Mouse (Mus musculus) myocyte (in vitro differentiated cells): Measurements from ENCODE around the gene Ttc9b. TPM values are rescaled to one million over a fixed set of nuclear protein-coding genes. Genes with fewer than 3 reads are reported as not detected.
"Not testable (repeated sequence)": the region's sequence is repeated elsewhere in the genome, so short reads cannot be mapped to it uniquely, and the experiment has no call there.

Experiments used
- H3K27me3 ChIP-seq: one replicate; pipeline ENCODE4 v1.6.1; 2011; ENCODE audit not compliant: control insufficient read depth, insufficient read depth, insufficient read length
- H3K36me3 ChIP-seq: one replicate; pipeline ENCODE4 v1.6.1; 2011; ENCODE audit not compliant: control insufficient read depth, insufficient read depth
- H3K4me2 ChIP-seq: one replicate; pipeline ENCODE4 v1.6.1; 2011; ENCODE audit warnings: low read depth, control low read depth
- H3K4me3 ChIP-seq: one replicate; pipeline ENCODE4 v1.5.1; 2011; ENCODE audit warnings: mild to moderate bottlenecking, control low read depth, moderate library complexity
- H3K79me2 ChIP-seq: one replicate; pipeline ENCODE4 v1.6.1; 2011; ENCODE audit not compliant: control insufficient read depth, insufficient read depth
- H3ac ChIP-seq: one replicate; pipeline ENCODE4 v1.6.1; 2011; ENCODE audit not compliant: control insufficient read depth, insufficient read length
- CEBPB ChIP-seq: IDR thresholded peaks from 2 replicates; pipeline ENCODE4 v1.6.1; 2011; ENCODE audit warnings: mild to moderate bottlenecking, moderate library complexity; ENCODE audit not compliant: poor library complexity, insufficient read depth, severe bottlenecking
- E2F4 ChIP-seq: IDR thresholded peaks from one replicate; pipeline ENCODE4 v1.6.1; 2011; ENCODE audit warnings: mild to moderate bottlenecking, control low read depth, moderate library complexity; ENCODE audit not compliant: insufficient read depth
- MAX ChIP-seq: IDR thresholded peaks from one replicate; pipeline ENCODE4 v1.6.1; 2011; ENCODE audit warnings: low read depth, mild to moderate bottlenecking, control low read depth
- MYOD1 ChIP-seq, 3 experiments: IDR thresholded peaks; one replicate each; pipeline ENCODE4 v1.6.1; 2011; ENCODE audit warnings: control low read depth in 2 of 3, low read depth in 2 of 3, mild to moderate bottlenecking in 2 of 3, moderate library complexity in 1 of 3; ENCODE audit not compliant: insufficient read length in 2 of 3, control insufficient read depth in 1 of 3
- MYOG ChIP-seq, 3 experiments: IDR thresholded peaks; one replicate each; pipeline ENCODE4 v1.6.1; 2011; ENCODE audit warnings: control low read depth in 2 of 3, low read depth in 2 of 3, mild to moderate bottlenecking in 2 of 3; ENCODE audit not compliant: insufficient read length in 2 of 3, control insufficient read depth in 1 of 3, insufficient read depth in 1 of 3
- POLR2A ChIP-seq: IDR thresholded peaks from one replicate; pipeline ENCODE4 v1.6.1; 2011; ENCODE audit warnings: low read depth, mild to moderate bottlenecking, control low read depth, moderate library complexity; ENCODE audit not compliant: insufficient read length
- POLR2AphosphoS2 ChIP-seq: IDR thresholded peaks from one replicate; pipeline ENCODE4 v1.6.1; 2011; ENCODE audit warnings: low read depth, control low read depth; ENCODE audit not compliant: insufficient read length
- REST ChIP-seq: IDR thresholded peaks from one replicate; pipeline ENCODE4 v1.6.1; 2011; ENCODE audit warnings: mild to moderate bottlenecking, control low read depth, moderate library complexity; ENCODE audit not compliant: insufficient read depth, insufficient read length
- SRF ChIP-seq: IDR thresholded peaks from one replicate; pipeline ENCODE4 v1.6.1; 2011; ENCODE audit warnings: low read depth; ENCODE audit not compliant: control insufficient read depth, insufficient read length
- TCF12 ChIP-seq: IDR thresholded peaks from one replicate; pipeline ENCODE4 v1.6.1; 2011; ENCODE audit warnings: mild to moderate bottlenecking, control low read depth; ENCODE audit not compliant: poor library complexity, insufficient read depth, severe bottlenecking
- TCF3 ChIP-seq: IDR thresholded peaks from one replicate; pipeline ENCODE4 v1.6.1; 2011; ENCODE audit warnings: low read depth, control low read depth; ENCODE audit not compliant: insufficient read length
- USF1 ChIP-seq: IDR thresholded peaks from one replicate; pipeline ENCODE4 v1.6.1; 2011; ENCODE audit warnings: low read depth, mild to moderate bottlenecking, control low read depth, moderate library complexity
- polyA plus RNA-seq: library from polyadenylated mRNA; unstranded; fragments of >200 nt; fragmentation: generic; extraction: Trizol; gene quantifications from one replicate; pipeline ENCODE4 v1.2.1, GENCODE M21; 2012; ENCODE audit warnings: missing spikeins

Gene Ttc9b
- polyA plus RNA-seq, 1 experiment: 0.20 TPM

DNA sequence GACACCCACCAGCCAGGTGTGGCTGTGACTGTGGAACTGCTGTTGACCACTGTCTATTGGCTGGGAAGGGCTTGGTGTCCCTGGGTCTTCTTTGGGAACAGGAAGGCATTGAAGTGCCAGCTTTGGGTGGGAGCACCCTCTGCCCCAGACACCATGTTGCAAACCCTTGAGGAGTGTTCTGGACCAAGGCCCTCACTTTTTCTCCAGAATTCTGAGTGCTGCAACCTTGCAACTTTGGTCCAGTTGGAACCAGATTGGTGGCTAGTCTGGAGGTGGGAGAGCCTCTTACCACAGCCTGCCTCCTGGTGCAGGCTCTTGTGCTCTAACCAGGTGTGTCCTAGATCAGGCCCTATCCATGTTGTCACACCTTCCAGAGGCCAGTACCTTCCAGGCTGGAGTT, 28.7 kb upstream of the Ttc9b start:
- H3K36me3 ChIP-seq: peaks cover 52% of the 10 kb centered on the region
- no peaks in the 10 kb centered on the region for H3K79me2 ChIP-seq
- H3K27me3 ChIP-seq: no peaks in the 10 kb centered on the region
- no peak for TF ChIP-seq TCF12
- no peak for TF ChIP-seq USF1
- no peak for TF ChIP-seq TCF3
- TF ChIP-seq CEBPB: no peak
- TF ChIP-seq MYOG (IDR thresholded peaks at IDR 0.05; ENCODE audit: control insufficient read depth in 1 of 3, insufficient read depth in 1 of 3, insufficient read length in 2 of 3, low read depth in 2 of 3): no peak
- no peak for TF ChIP-seq E2F4
- no peak for TF ChIP-seq REST
- no peak for TF ChIP-seq MAX
- H3K4me3 ChIP-seq: no peak overlapping the region
- no peak overlapping the region for H3ac ChIP-seq
- no peak overlapping the region for H3K4me2 ChIP-seq

DNA sequence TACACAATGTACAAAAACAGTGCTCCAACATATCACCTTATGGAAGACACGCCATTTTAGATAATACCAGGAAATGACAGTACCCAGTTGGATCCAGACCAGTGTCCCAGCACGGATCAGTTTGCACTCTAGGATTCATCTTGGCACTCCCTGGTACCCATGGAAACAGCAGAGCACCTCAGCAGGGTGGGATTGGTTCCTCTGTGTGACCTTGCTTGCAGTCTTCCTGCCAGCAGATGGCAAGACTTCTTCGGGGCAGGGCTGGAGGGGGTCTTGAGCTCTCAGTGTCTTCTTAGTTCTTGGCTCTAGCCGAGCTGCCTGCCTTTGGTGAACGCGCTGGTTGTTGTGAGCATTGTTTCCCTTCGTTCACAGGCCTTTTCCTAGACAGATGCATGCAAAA, 26.0 kb upstream of the Ttc9b start:
- H3K79me2 ChIP-seq: no peaks in the 10 kb centered on the region
- no peak overlapping the region for H3K4me2 ChIP-seq
- no peak for TF ChIP-seq POLR2AphosphoS2
- no peak for TF ChIP-seq MYOG (IDR thresholded peaks at IDR 0.05; ENCODE audit: control insufficient read depth in 1 of 3, insufficient read depth in 1 of 3, insufficient read length in 2 of 3, low read depth in 2 of 3)
- TF ChIP-seq TCF12: no peak
- no peak for TF ChIP-seq MAX
- no peak overlapping the region for H3ac ChIP-seq
- no peak overlapping the region for H3K4me3 ChIP-seq
- peaks cover 39% of the 10 kb centered on the region for H3K36me3 ChIP-seq
- H3K27me3 ChIP-seq: no peaks in the 10 kb centered on the region

- H3K4me2 ChIP-seq: no peak overlapping the region
- no peaks in the 10 kb centered on the region for H3K27me3 ChIP-seq
- TF ChIP-seq E2F4 (no peak), TCF3 (no peak), POLR2A (no peak), MYOD1 (IDR thresholded peaks at IDR 0.05; ENCODE audit: control insufficient read depth in 1 of 3, insufficient read length in 2 of 3, low read depth in 2 of 3) (no peak), SRF (no peak), TCF12 (no peak), REST (no peak), USF1 (no peak), CEBPB (no peak), MAX (no peak), POLR2AphosphoS2 (no peak), MYOG (IDR thresholded peaks at IDR 0.05; ENCODE audit: control insufficient read depth in 1 of 3, insufficient read depth in 1 of 3, insufficient read length in 2 of 3, low read depth in 2 of 3) (no peak)
- H3K36me3 ChIP-seq: peaks cover 39% of the 10 kb centered on the region
- no peak overlapping the region for H3K4me3 ChIP-seq
- no peak overlapping the region for H3ac ChIP-seq
- no peaks in the 10 kb centered on the region for H3K79me2 ChIP-seq
These were observed 25.5 kb upstream of the Ttc9b start for GRCm38 (mm10) chr7:27628190-27628589.

GRCm38 (mm10) chr7:27628816-27629215, 24.9 kb upstream of the Ttc9b start:
- H3K4me2 ChIP-seq, H3K4me3 ChIP-seq, H3ac ChIP-seq, H3K79me2 ChIP-seq, H3K27me3 ChIP-seq: not testable (repeated sequence)
- H3K36me3 ChIP-seq: peaks cover 34% of the 10 kb centered on the region

DNA sequence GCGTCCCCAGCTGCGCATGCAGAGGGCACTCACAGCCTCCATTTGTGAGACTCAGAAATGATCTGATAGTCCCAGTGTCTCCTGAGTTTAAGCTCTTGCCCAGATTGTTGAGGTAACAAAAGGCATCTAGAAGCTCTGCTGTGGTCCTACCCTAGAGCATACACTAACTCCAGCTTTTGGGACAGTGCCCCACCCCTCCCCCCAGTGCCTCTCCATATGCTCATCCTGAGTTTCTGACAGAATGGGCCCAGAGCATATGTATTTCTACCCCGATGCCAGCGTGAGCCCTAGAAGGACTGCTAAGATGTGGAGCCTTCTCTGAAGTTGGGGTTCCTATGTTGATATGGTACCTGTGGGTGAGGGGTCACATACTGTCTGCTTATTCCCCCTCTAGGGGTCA, 22.3 kb upstream of the Ttc9b start:
- no peak overlapping the region for H3K4me3 ChIP-seq
- no peak overlapping the region for H3K4me2 ChIP-seq
- H3K27me3 ChIP-seq: no peaks in the 10 kb centered on the region
- H3ac ChIP-seq: no peak overlapping the region
- H3K79me2 ChIP-seq: no peaks in the 10 kb centered on the region
- peaks cover 34% of the 10 kb centered on the region for H3K36me3 ChIP-seq
- TF ChIP-seq MYOG (IDR thresholded peaks at IDR 0.05; ENCODE audit: control insufficient read depth in 1 of 3, insufficient read depth in 1 of 3, insufficient read length in 2 of 3, low read depth in 2 of 3) (no peak), USF1 (no peak), REST (no peak), TCF3 (no peak), CEBPB (no peak), POLR2A (no peak), TCF12 (no peak), E2F4 (no peak), MAX (no peak), SRF (no peak), POLR2AphosphoS2 (no peak), MYOD1 (IDR thresholded peaks at IDR 0.05; ENCODE audit: control insufficient read depth in 1 of 3, insufficient read length in 2 of 3, low read depth in 2 of 3) (no peak)

DNA sequence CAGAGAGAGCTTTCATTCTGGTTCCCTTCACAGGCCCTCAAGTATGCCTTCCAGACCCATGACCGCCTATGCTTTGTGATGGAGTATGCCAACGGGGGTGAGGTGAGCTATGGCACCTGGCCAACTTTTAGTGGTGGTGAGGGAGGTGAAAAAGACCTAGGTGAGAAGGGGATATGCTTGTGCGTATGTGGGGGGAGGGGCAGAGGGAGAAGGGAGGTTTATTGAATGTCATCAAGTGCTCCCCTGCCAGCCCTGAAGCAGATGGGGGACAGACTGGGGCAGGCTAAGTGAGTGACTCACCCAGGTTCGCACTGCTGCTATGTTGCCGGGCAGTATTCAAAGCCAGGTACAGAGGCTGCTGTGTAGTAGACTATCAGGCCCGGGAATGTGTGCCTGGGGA, 20.5 kb upstream of the Ttc9b start:
- Histone ChIP-seq H3K27me3 (no peaks in the 10 kb centered on the region), H3K4me3 (no peak overlapping the region), H3ac (no peak overlapping the region), H3K4me2 (no peak overlapping the region), H3K36me3 (peaks cover 22% of the 10 kb centered on the region), H3K79me2 (no peaks in the 10 kb centered on the region)
- TF ChIP-seq TCF12: no peak
- TF ChIP-seq MYOD1 (IDR thresholded peaks at IDR 0.05; ENCODE audit: control insufficient read depth in 1 of 3, insufficient read length in 2 of 3, low read depth in 2 of 3): no peak
- TF ChIP-seq MAX: no peak
- TF ChIP-seq TCF3: no peak
- no peak for TF ChIP-seq POLR2AphosphoS2
- no peak for TF ChIP-seq USF1
- TF ChIP-seq E2F4: no peak
- no peak for TF ChIP-seq REST
- no peak for TF ChIP-seq MYOG (IDR thresholded peaks at IDR 0.05; ENCODE audit: control insufficient read depth in 1 of 3, insufficient read depth in 1 of 3, insufficient read length in 2 of 3, low read depth in 2 of 3)
- TF ChIP-seq CEBPB: no peak
- TF ChIP-seq SRF: no peak
